Comparison of ENCODE assay signal across 16 mouse cellular contexts in genomic region chr14:92862942-92863341, GRCm38 (mm10).
"Had no signal": no experiment of that assay in that cellular context is flagged by ENCODE, and none has a peak within 500 bp of the region (broad histone marks: within the 10 kb centered on the region; RNA-seq: fewer than 3 reads in every experiment).

No protein-coding gene starts in this region.

- H3K27ac ChIP-seq: liver, embryonic 13.5 days; midbrain, embryonic 12.5 days; neural tube, embryonic 13.5 days had no signal

- H3K27me3 ChIP-seq: liver, embryonic 13.5 days; midbrain, embryonic 12.5 days; neural tube, embryonic 13.5 days had no signal

- H3K9me3 ChIP-seq: liver, embryonic 13.5 days; midbrain, embryonic 12.5 days; neural tube, embryonic 13.5 days had no signal

- H3K4me3 ChIP-seq: liver, embryonic 13.5 days; midbrain, embryonic 12.5 days; myocyte; neural tube, embryonic 13.5 days had no signal

- H3K4me1 ChIP-seq: liver, embryonic 13.5 days; midbrain, embryonic 12.5 days; neural tube, embryonic 13.5 days had no signal

- H3K4me2 ChIP-seq: liver, embryonic 13.5 days; midbrain, embryonic 12.5 days; neural tube, embryonic 13.5 days had no signal

- ATAC-seq: midbrain, embryonic 16.5 days had no signal

- H3K36me3 ChIP-seq: liver, embryonic 13.5 days; midbrain, embryonic 12.5 days; neural tube, embryonic 13.5 days had no signal

- DNase-seq: kidney, adult 9 months; kidney, postnatal 14 days; kidney, postnatal 4 days; liver, embryonic 13.5 days; lung, adult 2 months; lung, postnatal 14 days; lung, postnatal 4 days; retina, postnatal 1 day; right cerebral cortex, postnatal 25 days; spleen, adult 18-20 months; thymus, adult 18-20 months; thymus, postnatal 36 days had no signal

- H3K9ac ChIP-seq: liver, embryonic 13.5 days; midbrain, embryonic 12.5 days; neural tube, embryonic 13.5 days had no signal
